Mouse (Mus musculus) limb, embryonic 15.5 days (tissue): ENCODE data around the gene A930004D18Rik. TPM values are rescaled to one million over a fixed set of nuclear protein-coding genes. Genes with fewer than 3 reads are reported as not detected.
"Not testable (repeated sequence)": the region's sequence is repeated elsewhere in the genome, so short reads cannot be mapped to it uniquely, and the experiment has no call there.

Experiments used
- ATAC-seq: fragments of 200-750 bp; cut with Nextera tagmentation; 2 replicates; pipeline ENCODE4 v1.8.0; 2017; ENCODE audit warnings: low read depth, moderate TSS enrichment; ENCODE audit not compliant: insufficient number of reproducible peaks, low FRiP score, low TSS enrichment
- H3K27ac ChIP-seq: fragments of 300-500 bp; sonication (generic); 2 replicates; pipeline ENCODE4 v1.5.1; 2015; ENCODE audit warnings: moderate library complexity, mild to moderate bottlenecking, inconsistent platforms
- H3K27me3 ChIP-seq: fragments of 300-500 bp; sonication (generic); 2 replicates; pipeline ENCODE4 v1.6.1; 2015; ENCODE audit warnings: inconsistent platforms
- H3K36me3 ChIP-seq: fragments of 300-500 bp; sonication (generic); 2 replicates; pipeline ENCODE4 v1.6.1; 2015; ENCODE audit warnings: inconsistent platforms
- H3K4me1 ChIP-seq: fragments of 300-500 bp; sonication (generic); 2 replicates; pipeline ENCODE4 v1.6.1; 2015; ENCODE audit warnings: inconsistent platforms
- H3K4me2 ChIP-seq: fragments of 300-500 bp; sonication (generic); 2 replicates; pipeline ENCODE4 v1.6.1; 2015; ENCODE audit warnings: mild to moderate bottlenecking, inconsistent platforms
- H3K4me3 ChIP-seq: fragments of 300-500 bp; sonication (generic); 2 replicates; pipeline ENCODE4 v1.5.1; 2015; ENCODE audit warnings: mild to moderate bottlenecking, inconsistent platforms
- H3K9ac ChIP-seq: fragments of 300-500 bp; sonication (generic); 2 replicates; pipeline ENCODE4 v1.6.1; 2015; ENCODE audit warnings: inconsistent platforms
- H3K9me3 ChIP-seq: fragments of 300-500 bp; sonication (generic); 2 replicates; pipeline ENCODE4 v1.6.1; 2016; ENCODE audit warnings: inconsistent platforms
- WGBS: fragments of 180-500 bp; shearing (Covaris S2); methylation state at CpG from one replicate; pipeline ENCODE4 v1.1.7; 2015; 5-methylcytosine and 5-hydroxymethylcytosine counted together
- microRNA-seq: library from miRNA; unstranded; fragments of <30 nt; microRNA quantifications from one replicate; pipeline ENCODE4, GENCODE M21; 2016
- polyA plus RNA-seq: library from polyadenylated mRNA; unstranded; fragments of >200 nt; fragmentation: Nextera tagmentation; extraction: Ambion mirVana; gene quantifications from 2 replicates; pipeline ENCODE4 v1.2.1, GENCODE M21; 2015

Gene A930004D18Rik
- polyA plus RNA-seq, 1 experiment from 2014 or later: 16.8 TPM

DNA sequence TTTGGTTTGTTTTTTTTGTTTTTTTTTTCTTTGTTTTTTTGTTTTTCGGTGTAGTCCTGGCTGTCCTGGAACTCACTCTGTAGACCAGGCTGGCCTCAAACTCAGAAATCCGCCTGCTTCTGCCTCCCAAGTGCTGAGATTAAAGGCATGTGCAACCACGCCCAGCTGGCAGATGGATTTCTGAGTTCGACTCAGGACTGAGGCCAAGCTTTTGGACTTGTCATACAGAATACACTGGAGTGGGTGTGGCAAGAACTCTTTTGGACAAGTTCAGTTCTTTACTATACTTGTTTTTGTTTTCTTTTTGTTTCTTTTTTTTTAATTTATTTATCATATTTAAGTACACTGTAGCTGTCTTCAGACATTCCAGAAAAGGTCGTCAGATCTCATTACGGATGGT lies 58.8 kb downstream of the A930004D18Rik start:
- Histone ChIP-seq H3K4me3 (no peak overlapping the region), H3K27ac (no peak overlapping the region), H3K4me1 (no peaks in the 10 kb centered on the region), H3K27me3 (no peaks in the 10 kb centered on the region), H3K36me3 (no peaks in the 10 kb centered on the region), H3K9ac (no peak overlapping the region), H3K9me3 (no peaks in the 10 kb centered on the region), H3K4me2 (no peak overlapping the region)
- no peak for ATAC-seq
- WGBS: 93% methylated on average over 6 of the region's 6 CpGs

DNA sequence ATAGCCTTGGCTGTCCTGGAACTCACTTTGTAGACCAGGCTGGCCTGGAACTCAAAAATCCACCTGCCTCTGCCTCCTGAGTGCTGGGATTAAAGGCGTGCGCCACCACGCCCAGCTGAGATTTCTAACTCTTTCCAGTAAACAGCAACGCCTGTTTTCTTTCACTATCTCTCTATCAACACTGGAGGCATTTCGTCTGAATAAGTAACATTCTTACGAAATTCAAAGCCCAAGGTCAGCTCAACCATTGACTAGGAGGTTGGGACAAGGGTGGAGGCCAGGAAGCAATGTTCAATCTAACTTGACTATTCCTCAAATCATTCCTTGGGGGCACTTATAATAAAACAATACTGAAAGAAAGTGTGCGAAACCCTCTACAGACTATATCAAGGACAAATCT lies 59.3 kb downstream of the A930004D18Rik start:
- not testable (repeated sequence) for H3K4me3 ChIP-seq, H3K4me1 ChIP-seq, ATAC-seq, H3K27me3 ChIP-seq, H3K27ac ChIP-seq, H3K4me2 ChIP-seq, H3K9ac ChIP-seq, H3K36me3 ChIP-seq, H3K9me3 ChIP-seq
- 90% methylated on average over 7 of the region's 7 CpGs for WGBS

DNA sequence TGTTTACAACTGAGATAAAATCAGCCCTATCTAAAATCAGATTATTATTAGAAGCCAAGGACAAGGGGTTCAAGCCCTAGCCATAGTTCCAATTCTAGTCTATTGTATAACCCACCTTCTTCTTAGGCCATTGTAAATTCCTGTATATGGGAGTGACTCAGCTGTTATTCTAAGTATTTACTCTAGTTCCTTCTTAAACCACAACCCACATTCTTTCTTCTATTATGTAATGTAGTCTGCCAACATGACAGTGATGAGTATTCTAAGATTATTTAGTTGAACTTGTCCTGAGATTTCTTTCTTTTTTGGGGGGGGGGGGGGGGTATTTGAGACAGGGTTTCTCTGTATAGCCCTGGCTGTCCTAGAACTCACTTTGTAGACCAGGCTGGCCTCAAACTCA lies 59.9 kb downstream of the A930004D18Rik start:
- H3K9ac ChIP-seq, H3K4me1 ChIP-seq, H3K4me2 ChIP-seq, H3K4me3 ChIP-seq, H3K9me3 ChIP-seq, H3K27me3 ChIP-seq, H3K36me3 ChIP-seq, H3K27ac ChIP-seq, ATAC-seq: not testable (repeated sequence)

DNA sequence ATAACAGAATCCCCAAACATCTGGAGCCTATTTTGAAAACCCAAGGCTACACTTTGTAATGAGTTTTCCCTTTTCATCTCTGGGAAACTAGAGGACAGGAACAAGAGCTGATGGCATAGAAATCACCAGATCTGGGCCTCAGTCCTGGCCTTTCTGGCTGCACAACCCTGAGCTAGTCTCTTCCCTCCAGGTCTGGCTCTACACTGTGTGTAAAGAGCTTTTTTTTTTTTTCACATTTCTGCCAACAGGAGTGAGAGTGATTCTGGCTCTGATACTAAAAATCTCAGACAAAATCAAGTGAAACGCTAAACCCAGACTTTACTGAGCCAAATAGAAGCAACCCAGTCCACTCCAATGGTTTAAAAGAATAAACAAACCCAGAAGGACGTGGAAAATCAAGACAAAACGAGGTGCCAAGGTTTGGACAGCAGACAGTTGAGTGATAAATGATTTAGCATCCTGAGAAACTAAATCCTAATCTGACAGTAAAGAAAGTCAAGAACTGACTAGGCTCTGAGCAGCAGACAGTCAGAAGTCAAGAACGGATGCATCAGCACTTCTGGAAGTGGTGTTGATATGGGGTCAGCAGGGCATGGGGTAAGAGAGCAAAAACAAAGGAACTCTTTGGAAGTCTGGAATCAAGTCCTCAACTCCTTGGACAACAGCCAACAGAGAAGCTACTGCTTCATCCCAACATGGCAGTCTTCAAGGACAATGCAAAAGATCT lies 61.8 kb downstream of the A930004D18Rik start:
- no peaks in the 10 kb centered on the region for H3K9me3 ChIP-seq
- H3K36me3 ChIP-seq: no peaks in the 10 kb centered on the region
- ATAC-seq: no peak
- WGBS: 44% methylated on average over 4 of the region's 4 CpGs
- no peaks in the 10 kb centered on the region for H3K4me1 ChIP-seq
- H3K27me3 ChIP-seq: no peaks in the 10 kb centered on the region
- H3K9ac ChIP-seq: no peak overlapping the region
- H3K4me3 ChIP-seq: no peak overlapping the region
- peak overlapping the region; percentile 22; the same call in 1 of the 2 replicates for H3K27ac ChIP-seq
- H3K4me2 ChIP-seq: no peak overlapping the region

Small RNAs within 50 kb of the gene (microRNA-seq; reads per million reads assigned to microRNA genes)
- 6.3 reads per million, percentile 19 among the genes with 10 or more reads in this experiment for gene Mir7655

Other genes with a start within 250 kb of the A930004D18Rik start
- not detected in 2 replicates for gene H2al2a, start 40.8 kb downstream of the A930004D18Rik start, polyA plus RNA-seq
- gene Skida1, start 11.3 kb upstream of the A930004D18Rik start, polyA plus RNA-seq: 5.1 and 7.6 TPM in 2 replicates
- 51.3 and 53.4 TPM in 2 replicates for gene Mllt10, start 17.5 kb upstream of the A930004D18Rik start, polyA plus RNA-seq